Mouse (Mus musculus): ENCODE measurements around the gene Arfgap2. TPM values are rescaled to one million over a fixed set of nuclear protein-coding genes. Genes with fewer than 3 reads are reported as not detected.

Gene Arfgap2
- total RNA-seq (2023; ENCODE audit: inconsistent age): 146 to 156 TPM (median 152 TPM) in 4 replicates

DNA sequence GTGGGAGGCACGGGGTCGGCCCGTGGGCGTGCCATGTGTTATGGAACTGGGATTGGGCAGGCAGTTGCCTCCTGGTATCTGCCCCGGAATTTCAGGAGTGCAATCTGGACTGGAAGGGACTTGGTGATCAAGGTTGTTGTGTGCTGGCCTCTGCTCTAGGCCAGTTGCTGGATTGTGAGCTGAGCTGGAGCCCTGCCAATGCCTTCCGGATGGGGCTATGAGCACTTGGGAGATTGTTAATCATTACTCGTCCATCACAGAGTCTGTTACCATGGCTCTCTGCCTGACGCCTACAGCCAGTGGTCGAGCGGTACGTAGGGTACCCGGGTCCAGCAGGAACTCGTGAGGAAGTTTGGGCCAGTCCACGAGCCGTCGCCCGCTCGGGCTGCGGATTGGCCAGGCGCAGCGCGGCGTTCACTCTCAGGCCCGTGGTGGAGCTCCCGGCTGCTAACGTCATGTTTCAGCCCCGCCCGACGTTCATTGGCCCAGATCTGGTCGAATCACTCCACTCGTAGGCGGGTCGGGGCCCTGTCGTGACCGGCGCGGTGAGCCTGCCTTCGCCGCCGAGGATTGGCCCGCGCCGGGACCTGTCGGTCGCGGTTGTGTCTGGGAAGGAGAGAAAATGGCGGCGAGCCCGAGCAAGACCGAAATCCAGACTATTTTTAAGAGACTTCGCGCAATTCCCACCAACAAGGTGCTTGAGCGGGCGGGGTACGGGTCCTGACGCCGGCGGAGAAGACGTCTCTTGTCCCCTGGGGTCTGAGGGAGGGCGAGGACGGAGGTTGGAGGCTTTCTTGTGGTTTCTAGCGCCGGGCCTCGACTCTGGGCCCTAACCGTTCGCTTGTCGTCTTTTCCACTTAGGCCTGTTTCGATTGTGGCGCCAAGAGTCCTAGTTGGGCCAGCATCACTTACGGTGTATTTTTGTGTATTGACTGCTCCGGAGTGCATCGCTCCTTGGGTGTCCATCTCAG, at the start of gene Arfgap2:
TSS of gene Arfgap2 (plus strand) at position 264 of the 971 bp plus-strand sequence.

GRCm38 (mm10) chr2:91236601-91237510, 27.9 kb upstream of the Arfgap2 start, which contains the start of gene Ddb2:
Gene Ddb2 (minus strand): TSS chr2:91236982.

DNA sequence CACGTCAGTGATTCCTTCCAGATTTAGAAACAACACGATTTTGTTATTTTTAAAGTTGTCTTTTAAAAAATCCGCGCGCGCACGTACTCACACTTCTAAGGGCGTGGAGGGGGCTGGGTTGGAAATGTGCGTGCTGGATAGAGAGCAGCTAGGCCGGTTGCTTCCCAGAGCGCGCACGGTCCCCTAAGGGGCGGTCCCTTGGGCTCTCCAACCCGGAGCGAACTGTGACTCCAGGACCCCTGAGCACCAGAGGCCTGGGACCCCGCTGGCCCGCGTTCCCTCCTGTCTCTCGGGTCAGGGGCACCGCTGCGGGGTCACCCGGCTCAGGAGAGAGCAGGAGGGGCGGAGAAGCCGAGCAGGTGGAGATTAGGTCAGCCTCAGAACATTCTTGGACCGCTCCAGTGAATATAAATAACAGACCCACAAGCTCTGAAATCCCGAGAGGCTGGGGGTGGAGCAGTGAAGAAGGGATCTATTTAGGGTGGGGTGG, 9.1 kb upstream of the Arfgap2 start, which contains the start of gene Pacsin3:
TSS of gene Pacsin3 (plus strand) at position 294 of the 490 bp plus-strand sequence.

Other genes starting within 250 kb of the Arfgap2 start
- 0.48 to 0.54 TPM in 2 of 4 replicates, not detected in the others for gene Rapsn, start 229.4 kb upstream of the Arfgap2 start, total RNA-seq (2023; ENCODE audit: inconsistent age)
- gene Psmc3, start 211.0 kb upstream of the Arfgap2 start, total RNA-seq (2023; ENCODE audit: inconsistent age): 106 to 121 TPM (median 114 TPM) in 4 replicates
- 18.6 to 27.1 TPM (median 21.9 TPM) in 4 replicates for gene Slc39a13, start 194.6 kb upstream of the Arfgap2 start, total RNA-seq (2023; ENCODE audit: inconsistent age)
- 93.1 to 119 TPM (median 105 TPM) in 4 replicates for gene Spi1, start 182.6 kb upstream of the Arfgap2 start, total RNA-seq (2023; ENCODE audit: inconsistent age)
- 1.5 to 2.4 TPM (median 1.8 TPM) in 4 replicates for gene Mybpc3, start 146.8 kb upstream of the Arfgap2 start, total RNA-seq (2023; ENCODE audit: inconsistent age)
- gene Madd, start 81.1 kb upstream of the Arfgap2 start, total RNA-seq (2023; ENCODE audit: inconsistent age): 101 to 108 TPM (median 104 TPM) in 4 replicates
- gene Nr1h3, start 62.1 kb upstream of the Arfgap2 start, total RNA-seq (2023; ENCODE audit: inconsistent age): 2.1 to 7.0 TPM (median 3.8 TPM) in 4 replicates
- gene Acp2, start 62.1 kb upstream of the Arfgap2 start, total RNA-seq (2023; ENCODE audit: inconsistent age): 3.8 to 4.8 TPM (median 4.2 TPM) in 4 replicates
- gene Ddb2, start 28.0 kb upstream of the Arfgap2 start, total RNA-seq (2023; ENCODE audit: inconsistent age): 33.6 to 38.6 TPM (median 36.9 TPM) in 4 replicates
- 0.45 to 0.70 TPM (median 0.69 TPM) in 3 of 4 replicates, not detected in the other for gene Pacsin3, start 9.0 kb upstream of the Arfgap2 start, total RNA-seq (2023; ENCODE audit: inconsistent age)
- 6.7 to 10.0 TPM (median 7.8 TPM) in 4 replicates for gene 1110051M20Rik, start 179.7 kb downstream of the Arfgap2 start, total RNA-seq (2023; ENCODE audit: inconsistent age)
- 0.16 to 0.24 TPM (median 0.19 TPM) in 4 replicates for gene Lrp4, start 192.5 kb downstream of the Arfgap2 start, total RNA-seq (2023; ENCODE audit: inconsistent age)

Data from B cell, adult (primary cell).